Mouse (Mus musculus) C2C12 (cell line): ENCODE results near the gene Gm20388.

Source experiments
- CEBPB ChIP-seq: IDR thresholded peaks from one replicate; pipeline ENCODE4 v1.6.1; 2011; ENCODE audit warnings: low read depth, mild to moderate bottlenecking, control low read depth, moderate library complexity
- CTCF ChIP-seq: IDR thresholded peaks from one replicate; pipeline ENCODE4 v1.5.1; 2011; ENCODE audit not compliant: control insufficient read depth, insufficient read depth, insufficient read length
- MAX ChIP-seq: IDR thresholded peaks from one replicate; pipeline ENCODE4 v1.6.1; 2011; ENCODE audit warnings: mild to moderate bottlenecking, control low read depth
- MYOD1 ChIP-seq: IDR thresholded peaks from one replicate; pipeline ENCODE4 v1.6.1; 2011; ENCODE audit warnings: low read depth; ENCODE audit not compliant: control insufficient read depth, insufficient read length
- MYOG ChIP-seq: IDR thresholded peaks from one replicate; pipeline ENCODE4 v1.6.1; 2011; ENCODE audit not compliant: control insufficient read depth, insufficient read length; ENCODE audit errors: extremely low read depth

DNA sequence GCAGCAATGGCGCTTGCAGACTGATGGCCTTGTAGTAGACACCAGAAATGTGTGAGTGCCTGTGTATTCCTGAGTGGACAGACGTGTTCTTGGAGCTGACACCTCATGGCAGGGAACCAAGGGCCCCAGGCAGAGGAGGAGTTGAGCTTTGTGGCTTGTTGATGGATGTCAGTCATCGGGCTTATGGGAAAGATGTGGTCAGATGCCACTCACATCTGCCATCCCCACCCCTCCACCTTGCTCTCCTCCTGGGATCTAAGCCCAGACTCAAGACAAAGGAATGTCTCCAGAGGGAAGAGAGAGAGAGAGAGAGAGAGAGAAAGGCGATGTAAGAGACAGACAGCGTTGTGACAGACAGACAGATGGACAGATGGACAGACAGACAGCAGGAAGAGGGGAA is 1378.7 kb downstream of the Gm20388 start:
- no peak for TF ChIP-seq CTCF
- no peak for TF ChIP-seq MAX
- peak; percentile 12 for TF ChIP-seq MYOD1
- no peak for TF ChIP-seq CEBPB
- no peak for TF ChIP-seq MYOG
